Mouse (Mus musculus) olfactory bulb, adult 2 months (tissue): ENCODE measurements around the gene 1700001J03Rik.

Experiments
- CTCF ChIP-seq: fragments of 200-500 bp; IDR thresholded peaks from 2 replicates; pipeline ENCODE4 v1.5.1; 2012; ENCODE audit warnings: low read depth, mild to moderate bottlenecking, low read length, moderate library complexity; ENCODE audit not compliant: insufficient read depth
- POLR2A ChIP-seq: fragments of 200-500 bp; IDR thresholded peaks from 2 replicates; pipeline ENCODE4 v1.6.1; 2012; ENCODE audit warnings: mild to moderate bottlenecking, low read depth, low read length, moderate library complexity; ENCODE audit not compliant: insufficient read depth

DNA sequence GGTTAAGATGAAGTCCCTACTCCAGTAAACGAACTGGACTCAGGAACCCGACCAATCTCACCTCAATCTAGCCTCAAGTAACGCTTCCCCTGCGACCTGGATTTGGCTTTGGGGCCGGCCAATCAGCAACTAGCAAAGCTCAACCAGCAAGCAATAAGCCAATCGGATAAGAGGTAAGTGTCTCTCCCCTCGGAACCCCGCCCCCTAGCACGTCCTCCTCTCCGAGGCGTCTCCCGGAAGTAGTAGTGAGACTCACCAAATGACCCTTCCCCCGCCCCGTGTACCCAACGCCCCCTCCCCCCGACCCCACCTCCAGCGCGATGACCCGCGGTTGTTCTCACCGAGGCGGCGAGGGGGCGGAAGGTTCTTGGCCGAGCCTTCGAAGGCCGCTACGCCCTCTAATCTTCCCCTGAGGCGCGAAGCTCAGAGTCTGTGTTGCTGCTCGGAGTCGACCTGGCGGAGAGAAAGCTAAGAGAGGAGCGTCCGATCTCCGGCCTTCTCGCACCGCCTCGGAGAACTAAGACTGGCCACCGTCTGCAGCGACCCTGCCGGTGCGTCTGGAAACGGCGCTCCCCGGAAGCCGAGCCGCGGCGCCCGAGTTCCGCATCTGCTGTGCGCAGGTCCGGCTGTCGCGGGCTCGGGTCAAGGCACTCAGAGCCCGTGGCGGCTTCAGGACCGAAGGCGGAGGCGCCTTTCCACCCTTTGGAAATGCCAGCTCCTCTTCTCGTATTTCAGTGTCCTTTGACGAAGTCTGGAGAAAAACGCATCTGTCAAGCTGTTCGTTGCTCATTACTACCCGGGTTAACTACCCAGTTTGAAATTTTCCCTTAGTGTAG is 36.0 kb upstream of the 1700001J03Rik start, which contains the start of gene Rnf6:
- TF ChIP-seq CTCF = 0 out of 2 replicates have a peak, but pooled peaks have one; percentile 11
- TF ChIP-seq POLR2A = peak; percentile 51
